Mouse (Mus musculus): Measurements from ENCODE around the gene Nfatc4. TPM values are rescaled to one million over a fixed set of nuclear protein-coding genes. Genes with fewer than 3 reads are reported as not detected.

Nfatc4 gene
- polyA plus RNA-seq, 1 experiment, result 22.3 TPM

DNA sequence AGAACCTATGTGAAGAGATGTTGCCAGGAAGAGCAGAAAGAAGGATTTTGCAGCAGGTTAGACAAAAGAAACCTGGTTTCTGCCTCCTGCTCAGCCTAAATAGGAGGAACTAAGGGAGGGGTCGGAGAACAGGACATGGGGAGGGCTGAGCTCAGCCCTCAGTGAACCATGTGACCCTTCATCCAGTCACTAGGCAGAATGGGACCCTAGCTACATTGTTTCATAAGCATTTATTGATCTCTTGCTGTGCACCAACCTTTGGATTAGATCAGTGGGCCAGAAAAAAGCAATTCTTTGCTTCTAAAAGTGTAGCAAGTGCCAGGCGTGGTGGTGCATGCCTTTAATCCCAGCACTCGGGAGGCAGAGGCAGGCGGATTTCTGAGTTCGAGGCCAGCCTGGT is 15.4 kb downstream of the Nfatc4 start:
- no peak for TF ChIP-seq POLR2A (IDR thresholded peaks at IDR 0.05; ENCODE audit: borderline replicate concordance, extremely low read depth, insufficient read depth, insufficient read length, poor library complexity, severe bottlenecking)
- no peak for TF ChIP-seq CTCF (IDR thresholded peaks at IDR 0.05; ENCODE audit: borderline replicate concordance, extremely low read depth, insufficient read depth, insufficient read length)
- DNase-seq (ENCODE audit: low read depth), result no peak

DNA sequence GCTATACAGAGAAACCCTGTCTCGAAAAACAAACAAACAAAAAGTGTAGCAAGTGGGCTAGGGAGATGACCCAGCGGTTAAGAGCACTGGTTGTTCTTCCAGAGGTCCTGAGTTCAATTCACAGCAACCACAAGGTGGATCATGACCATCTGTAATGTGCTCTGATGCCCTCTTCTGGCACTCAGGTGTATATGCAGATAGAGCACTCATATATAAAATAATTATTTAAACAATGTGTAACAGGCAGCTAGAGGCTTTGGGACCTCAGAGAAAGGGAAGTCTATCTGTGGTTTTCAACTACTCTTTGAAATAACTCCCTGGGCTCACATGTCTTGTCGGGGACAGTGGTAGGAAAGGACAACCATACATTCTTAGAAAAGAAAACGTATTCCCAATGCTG is 15.8 kb downstream of the Nfatc4 start:
- TF ChIP-seq POLR2A (IDR thresholded peaks at IDR 0.05; ENCODE audit: borderline replicate concordance, extremely low read depth, insufficient read depth, insufficient read length, poor library complexity, severe bottlenecking), result no peak
- TF ChIP-seq CTCF (IDR thresholded peaks at IDR 0.05; ENCODE audit: borderline replicate concordance, extremely low read depth, insufficient read depth, insufficient read length), result 0 out of 2 replicates have a peak, but pooled peaks have one; percentile 6
- no peak for DNase-seq (ENCODE audit: low read depth)

DNA sequence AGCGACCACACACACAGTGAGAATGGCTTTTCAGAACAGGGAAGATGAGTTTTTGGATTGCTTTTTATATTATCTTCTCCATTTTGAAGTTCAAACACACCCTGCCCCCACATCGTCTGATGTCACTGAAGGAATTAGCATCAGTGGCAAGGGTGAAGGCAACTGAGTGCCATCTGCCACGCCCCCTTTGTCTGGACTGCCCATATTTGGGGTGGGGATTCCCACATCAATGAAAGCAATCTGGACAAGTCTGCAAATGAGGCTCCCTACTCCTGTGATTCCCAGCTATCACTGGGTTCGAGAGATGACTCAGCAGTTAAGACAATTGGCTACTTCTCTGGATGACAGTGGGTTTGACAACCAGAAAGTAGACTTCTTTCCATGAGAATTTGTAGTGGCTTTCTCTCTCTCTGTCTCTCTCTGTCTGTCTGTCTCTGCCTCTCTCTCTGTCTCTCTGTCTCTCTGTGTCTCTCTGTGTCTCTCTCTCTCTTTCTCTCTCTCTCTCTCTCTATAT is 18.0 kb downstream of the Nfatc4 start:
- TF ChIP-seq CTCF (IDR thresholded peaks at IDR 0.05; ENCODE audit: borderline replicate concordance, extremely low read depth, insufficient read depth, insufficient read length) (no peak), POLR2A (IDR thresholded peaks at IDR 0.05; ENCODE audit: borderline replicate concordance, extremely low read depth, insufficient read depth, insufficient read length, poor library complexity, severe bottlenecking) (no peak)
- no peak for DNase-seq (ENCODE audit: low read depth)

DNA sequence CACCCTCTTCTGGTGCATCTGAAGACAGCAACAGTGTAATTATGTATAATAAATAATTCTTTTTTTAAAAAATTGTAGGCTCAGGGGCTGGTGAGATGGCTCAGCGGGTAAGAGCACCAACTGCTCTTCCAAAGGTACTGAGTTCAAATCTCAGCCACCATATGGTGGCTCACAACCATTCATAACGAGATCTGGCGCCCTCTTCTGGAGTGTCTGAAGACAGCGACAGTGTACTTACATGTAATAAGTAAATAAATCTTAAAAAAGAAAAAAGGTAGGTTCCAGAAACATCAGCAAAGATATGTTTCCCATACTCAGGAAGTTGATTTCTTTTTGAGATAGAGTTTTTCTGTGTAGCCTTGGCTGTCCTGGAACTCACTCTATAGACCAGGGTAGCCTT is 19.9 kb downstream of the Nfatc4 start:
- no peak for TF ChIP-seq CTCF (IDR thresholded peaks at IDR 0.05; ENCODE audit: borderline replicate concordance, extremely low read depth, insufficient read depth, insufficient read length)
- TF ChIP-seq POLR2A (IDR thresholded peaks at IDR 0.05; ENCODE audit: borderline replicate concordance, extremely low read depth, insufficient read depth, insufficient read length, poor library complexity, severe bottlenecking), result no peak
- DNase-seq (ENCODE audit: low read depth), result no peak

DNA sequence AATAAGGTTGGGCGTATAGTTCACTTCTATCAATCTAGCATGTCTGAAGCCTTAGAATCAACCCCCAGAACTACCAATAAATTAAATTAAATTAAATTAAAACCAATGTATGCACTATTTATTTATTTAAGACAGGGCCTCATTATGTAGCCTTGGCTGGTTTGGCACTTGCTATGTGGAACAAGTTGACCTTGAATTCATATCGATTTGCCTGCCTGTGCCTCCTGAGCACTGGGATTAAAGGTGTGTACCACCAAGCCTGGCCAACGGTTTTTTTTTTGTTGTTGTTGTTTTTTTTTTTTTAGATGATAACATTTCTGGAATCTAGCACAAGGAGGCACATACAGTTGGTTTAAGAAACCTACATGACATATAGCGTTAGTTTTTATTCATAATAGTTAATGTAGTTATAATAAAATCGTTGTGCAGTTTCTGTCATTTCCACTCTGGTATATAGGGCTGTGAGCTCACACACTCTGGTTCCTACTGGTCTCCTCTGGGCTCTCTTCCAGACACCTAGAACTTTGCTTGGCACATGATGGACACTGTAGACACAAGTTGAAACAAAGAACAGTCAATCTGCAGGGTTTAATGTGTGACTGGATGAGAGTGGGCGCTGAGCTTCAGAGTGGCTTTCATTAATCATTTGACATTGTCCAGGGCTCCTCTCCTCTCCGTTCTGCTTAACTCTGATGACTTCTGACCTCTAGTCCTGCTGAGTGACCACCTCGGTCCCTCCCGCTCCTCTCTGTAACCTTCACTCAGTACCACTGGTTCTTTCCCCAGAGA is 22.8 kb downstream of the Nfatc4 start:
- DNase-seq (ENCODE audit: low read depth), result no peak
- TF ChIP-seq CTCF (IDR thresholded peaks at IDR 0.05; ENCODE audit: borderline replicate concordance, extremely low read depth, insufficient read depth, insufficient read length) (no peak), POLR2A (IDR thresholded peaks at IDR 0.05; ENCODE audit: borderline replicate concordance, extremely low read depth, insufficient read depth, insufficient read length, poor library complexity, severe bottlenecking) (no peak)

DNA sequence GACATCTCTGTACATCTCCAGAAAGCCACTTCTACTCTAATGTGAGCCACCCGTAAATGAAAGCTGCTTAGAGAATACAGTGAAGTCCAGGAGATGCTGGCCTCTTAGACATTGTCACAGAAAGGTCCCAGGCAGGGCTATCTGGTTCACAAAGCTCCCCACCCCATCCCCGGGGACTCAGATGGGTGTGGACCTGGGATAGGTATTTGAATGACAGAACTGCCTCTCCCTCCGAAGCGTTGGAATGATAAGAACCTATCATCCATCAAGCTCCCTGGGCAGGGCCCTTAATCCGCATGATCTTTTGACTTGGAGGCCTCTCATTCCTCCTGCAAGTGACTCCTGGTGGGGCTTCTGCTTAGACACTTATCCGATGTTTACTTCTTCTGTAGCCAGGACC is 27.9 kb downstream of the Nfatc4 start:
- no peak for DNase-seq (ENCODE audit: low read depth)
- TF ChIP-seq POLR2A (IDR thresholded peaks at IDR 0.05; ENCODE audit: borderline replicate concordance, extremely low read depth, insufficient read depth, insufficient read length, poor library complexity, severe bottlenecking), result no peak

DNA sequence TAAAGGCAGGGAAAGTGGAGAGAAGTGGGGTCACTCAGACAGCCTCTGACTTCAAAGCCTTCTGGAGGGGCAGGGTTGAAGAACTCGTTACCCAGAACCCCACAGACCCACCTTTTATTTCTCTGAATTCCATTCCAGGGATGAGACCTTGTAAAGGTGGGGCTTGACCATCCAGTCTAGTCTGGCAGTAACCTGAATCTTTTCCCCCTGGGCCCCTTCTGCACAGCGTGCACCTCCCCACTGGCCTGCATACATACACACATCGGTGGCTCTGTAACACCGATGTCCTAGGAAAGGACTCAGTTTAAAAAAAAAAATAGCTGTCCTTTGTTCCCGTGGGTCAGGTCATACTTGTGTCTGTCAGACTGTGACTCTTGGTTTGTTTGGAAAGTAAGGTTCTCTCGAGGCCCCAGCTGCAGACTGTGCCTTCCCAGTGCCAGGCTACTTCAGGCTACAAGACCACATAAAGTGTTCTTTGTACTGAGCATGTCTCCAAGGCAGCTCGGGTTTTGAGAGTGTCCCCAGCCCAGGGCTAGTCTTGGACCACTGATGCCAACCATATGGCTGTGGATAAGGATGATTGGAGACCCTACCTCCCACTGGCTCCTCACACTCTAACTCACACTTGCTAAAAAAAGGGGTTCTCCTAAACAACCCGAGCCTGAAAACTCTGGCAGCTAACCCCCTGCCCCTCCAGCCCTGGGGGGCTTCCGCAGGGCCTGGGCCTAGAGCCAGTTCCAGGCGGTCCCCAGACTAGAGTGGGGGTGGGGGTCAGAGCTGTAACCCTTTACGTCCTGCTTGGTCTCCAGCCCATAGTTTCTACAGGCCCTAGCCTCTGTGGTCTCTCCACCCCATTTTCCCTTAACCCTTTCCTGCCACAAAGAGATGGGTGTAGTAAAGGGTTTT is 30.0 kb downstream of the Nfatc4 start:
- peak; percentile 90 for DNase-seq (ENCODE audit: low read depth)
- TF ChIP-seq POLR2A (IDR thresholded peaks at IDR 0.05; ENCODE audit: borderline replicate concordance, extremely low read depth, insufficient read depth, insufficient read length, poor library complexity, severe bottlenecking) (no peak), CTCF (IDR thresholded peaks at IDR 0.05; ENCODE audit: borderline replicate concordance, extremely low read depth, insufficient read depth, insufficient read length) (no peak)

DNA sequence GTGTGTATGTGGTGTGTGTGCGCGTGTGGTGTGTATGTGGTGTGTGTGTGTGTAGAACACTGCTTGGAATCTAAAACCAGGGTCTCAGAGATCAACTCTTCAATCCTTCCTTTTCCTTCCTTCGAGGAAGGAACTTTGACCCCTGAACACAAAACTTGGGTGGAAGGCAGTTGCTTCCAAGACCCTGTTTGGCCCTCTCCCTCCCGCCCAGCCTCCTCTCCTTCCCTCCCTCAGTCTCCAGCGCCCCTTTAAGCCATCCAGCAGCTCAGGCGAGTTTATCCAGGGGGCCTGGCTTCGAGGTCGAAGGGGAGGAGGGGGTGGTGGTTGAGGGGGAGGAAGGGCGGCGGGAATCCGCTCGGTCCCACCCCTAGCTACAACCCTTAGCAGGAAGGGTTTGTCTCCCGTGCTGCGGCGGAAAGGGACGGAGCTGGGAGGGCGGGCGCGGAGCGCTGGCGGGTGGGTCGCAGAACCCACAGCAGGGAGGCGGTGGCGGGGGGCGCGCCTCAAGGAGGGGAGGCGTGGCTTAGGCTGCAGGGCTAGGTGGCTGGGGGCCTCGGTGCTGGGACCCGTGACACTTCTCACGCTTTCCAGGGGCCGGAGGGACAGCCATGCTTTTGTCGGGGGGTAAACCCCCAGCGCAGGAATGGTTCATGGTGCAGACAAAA is 30.8 kb downstream of the Nfatc4 start, which contains the start of gene Nynrin:
TSS of gene Nynrin (plus strand) at position 390 of the 665 bp plus-strand sequence.
- peak; percentile 93 for DNase-seq (ENCODE audit: low read depth)
- TF ChIP-seq CTCF (IDR thresholded peaks at IDR 0.05; ENCODE audit: borderline replicate concordance, extremely low read depth, insufficient read depth, insufficient read length) (no peak), POLR2A (IDR thresholded peaks at IDR 0.05; ENCODE audit: borderline replicate concordance, extremely low read depth, insufficient read depth, insufficient read length, poor library complexity, severe bottlenecking) (peak; percentile 47; the same call in 1 of the 2 replicates)

DNA sequence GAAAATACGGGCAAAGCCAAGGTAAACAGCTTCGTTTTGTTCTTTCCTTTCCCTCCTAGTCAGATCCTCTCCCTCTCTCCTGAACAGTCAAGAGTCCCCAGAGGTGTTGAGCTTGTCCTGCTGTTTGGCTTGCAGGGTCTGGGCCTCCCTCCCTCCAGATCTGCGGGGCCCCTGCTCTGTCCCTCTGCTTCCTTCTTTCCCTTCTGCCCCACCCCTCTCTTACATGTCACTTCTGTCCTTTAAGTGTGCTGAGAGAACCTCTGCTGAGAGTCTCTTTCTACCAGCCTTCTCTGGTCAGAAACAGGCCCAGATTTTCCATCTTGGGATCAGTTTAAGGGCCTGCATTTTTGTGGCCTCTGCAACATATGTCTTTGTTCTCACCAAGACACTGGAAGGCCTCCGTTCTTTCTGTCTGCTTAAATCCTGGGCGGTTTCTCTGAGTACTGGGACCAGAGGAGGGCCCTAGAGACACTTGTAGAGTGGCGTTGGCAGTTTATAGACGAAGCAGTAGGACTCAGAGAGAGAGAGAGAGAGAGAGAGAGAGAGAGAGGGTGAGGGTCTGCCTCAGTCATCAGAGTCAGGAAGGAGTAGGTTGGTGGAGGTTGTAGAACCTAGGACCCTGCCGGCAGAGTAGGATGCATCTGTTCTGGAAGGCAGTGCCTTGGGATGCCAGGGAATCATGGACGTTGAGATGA is 31.6 kb downstream of the Nfatc4 start:
- DNase-seq (ENCODE audit: low read depth), result peak; percentile 57
- TF ChIP-seq POLR2A (IDR thresholded peaks at IDR 0.05; ENCODE audit: borderline replicate concordance, extremely low read depth, insufficient read depth, insufficient read length, poor library complexity, severe bottlenecking) (no peak), CTCF (IDR thresholded peaks at IDR 0.05; ENCODE audit: borderline replicate concordance, extremely low read depth, insufficient read depth, insufficient read length) (no peak)

DNA sequence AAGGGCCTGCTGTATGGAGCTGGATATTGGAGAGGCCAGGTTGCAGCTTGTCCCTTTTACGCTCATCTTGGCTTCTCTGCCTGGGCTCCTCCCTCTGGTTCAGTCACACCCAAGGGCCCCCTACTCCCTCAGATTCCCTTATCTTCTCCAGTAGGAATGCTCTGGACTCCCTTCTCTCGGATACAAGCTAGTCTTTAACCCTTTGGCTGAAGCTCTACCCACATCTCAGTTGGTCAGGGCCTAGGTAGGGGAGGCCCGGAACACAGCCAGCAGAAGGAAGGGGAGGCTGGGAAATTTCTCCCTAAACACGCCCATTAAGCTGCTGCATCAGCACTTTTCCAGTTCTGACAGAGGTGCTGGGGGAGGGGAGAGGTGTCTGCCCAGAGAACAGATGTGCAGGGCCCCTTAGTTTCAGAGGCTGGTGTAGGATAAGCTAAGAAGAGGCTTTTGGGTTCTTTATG is 32.2 kb downstream of the Nfatc4 start:
- TF ChIP-seq CTCF (IDR thresholded peaks at IDR 0.05; ENCODE audit: borderline replicate concordance, extremely low read depth, insufficient read depth, insufficient read length) (no peak), POLR2A (IDR thresholded peaks at IDR 0.05; ENCODE audit: borderline replicate concordance, extremely low read depth, insufficient read depth, insufficient read length, poor library complexity, severe bottlenecking) (no peak)
- peak; percentile 73 for DNase-seq (ENCODE audit: low read depth)
